Mouse (Mus musculus): ENCODE data around the gene Ptgdr2.

The Ptgdr2 gene

GRCm38 (mm10) chr19:10937110-10937563, at the start of gene Ptgdr2:
TSS of gene Ptgdr2 (plus strand) at chr19:10937160.
- DNase-seq (ENCODE audit: low read depth, low spot score), result no peak

- no peak for DNase-seq (ENCODE audit: low read depth, low spot score)
Observed at GRCm38 (mm10) chr19:10892201-10892600, 44.8 kb upstream of the Ptgdr2 start.

- peak; percentile 83 for DNase-seq (ENCODE audit: low read depth, low spot score)
Observed at GRCm38 (mm10) chr19:10895016-10895528, 41.9 kb upstream of the Ptgdr2 start, which contains the start of gene Prpf19. TSS of gene Prpf19 (plus strand) at chr19:10895231.

- no peak for DNase-seq (ENCODE audit: low read depth, low spot score)
Observed at GRCm38 (mm10) chr19:10895708-10896107, 41.3 kb upstream of the Ptgdr2 start.

- no peak for DNase-seq (ENCODE audit: low read depth, low spot score)
Observed at GRCm38 (mm10) chr19:10896849-10897248, 40.1 kb upstream of the Ptgdr2 start.

GRCm38 (mm10) chr19:10897491-10897890, 39.5 kb upstream of the Ptgdr2 start:
- no peak for DNase-seq (ENCODE audit: low read depth, low spot score)

- DNase-seq (ENCODE audit: low read depth, low spot score), result no peak
Observed at GRCm38 (mm10) chr19:10900315-10900714, 36.6 kb upstream of the Ptgdr2 start.

GRCm38 (mm10) chr19:10901046-10901445, 35.9 kb upstream of the Ptgdr2 start:
- no peak for DNase-seq (ENCODE audit: low read depth, low spot score)

- no peak for DNase-seq (ENCODE audit: low read depth, low spot score)
Observed at GRCm38 (mm10) chr19:10904512-10904911, 32.4 kb upstream of the Ptgdr2 start.

- no peak for DNase-seq (ENCODE audit: low read depth, low spot score)
Observed at GRCm38 (mm10) chr19:10904927-10905727, 31.8 kb upstream of the Ptgdr2 start.

- DNase-seq (ENCODE audit: low read depth, low spot score), result no peak
Observed at GRCm38 (mm10) chr19:10905728-10906000, 31.3 kb upstream of the Ptgdr2 start.

- peak; percentile 22 for DNase-seq (ENCODE audit: low read depth, low spot score)
Observed at GRCm38 (mm10) chr19:10907891-10908290, 29.1 kb upstream of the Ptgdr2 start.

- DNase-seq (ENCODE audit: low read depth, low spot score), result no peak
Observed at GRCm38 (mm10) chr19:10909087-10909721, 27.8 kb upstream of the Ptgdr2 start.

GRCm38 (mm10) chr19:10914291-10914690, 22.7 kb upstream of the Ptgdr2 start:
- no peak for DNase-seq (ENCODE audit: low read depth, low spot score)

- DNase-seq (ENCODE audit: low read depth, low spot score), result no peak
Observed at GRCm38 (mm10) chr19:10914870-10915269, 22.1 kb upstream of the Ptgdr2 start.

- no peak for DNase-seq (ENCODE audit: low read depth, low spot score)
Observed at GRCm38 (mm10) chr19:10916506-10916905, 20.5 kb upstream of the Ptgdr2 start.

GRCm38 (mm10) chr19:10918321-10918991, 18.5 kb upstream of the Ptgdr2 start:
- no peak for DNase-seq (ENCODE audit: low read depth, low spot score)

- DNase-seq (ENCODE audit: low read depth, low spot score), result no peak
Observed at GRCm38 (mm10) chr19:10920532-10920931, 16.4 kb upstream of the Ptgdr2 start, which contains the start of gene Zp1. TSS of gene Zp1 (minus strand) at chr19:10920632.

GRCm38 (mm10) chr19:10921058-10921457, 15.9 kb upstream of the Ptgdr2 start:
- no peak for DNase-seq (ENCODE audit: low read depth, low spot score)

- DNase-seq (ENCODE audit: low read depth, low spot score), result no peak
Observed at GRCm38 (mm10) chr19:10924220-10924619, 12.7 kb upstream of the Ptgdr2 start.

- DNase-seq (ENCODE audit: low read depth, low spot score), result no peak
Observed at GRCm38 (mm10) chr19:10926123-10926621, 10.8 kb upstream of the Ptgdr2 start.

GRCm38 (mm10) chr19:10926666-10927065, 10.3 kb upstream of the Ptgdr2 start:
- no peak for DNase-seq (ENCODE audit: low read depth, low spot score)
